Mouse (Mus musculus): ENCODE measurements around the gene Casp2. TPM values are rescaled to one million over a fixed set of nuclear protein-coding genes. Genes with fewer than 3 reads are reported as not detected.

Casp2 gene
- total RNA-seq, 2 experiments from 2014 or later = 29.7 to 35.5 TPM

- intact Hi-C loops (cut with DNase I) = loop anchor here (5.0 kb wide), 2 partner anchors 57 to 658 kb away; partner anchors contain the start of genes Ephb6 and Fam131b
Measured at GRCm38 (mm10) chr6:42265391-42266330, 876 bp downstream of the Casp2 start.

GRCm38 (mm10) chr6:42270817-42271216, 6.0 kb downstream of the Casp2 start:
- intact Hi-C loops (cut with DNase I) = no loop called here
- no peak for DNase-seq (ENCODE audit: extremely low spot score in 1 of 2, low spot score in 2 of 2)

More at GRCm38 (mm10) chr6:42265391-42266330, 876 bp downstream of the Casp2 start:
- no peak for DNase-seq (ENCODE audit: extremely low spot score in 1 of 2, low spot score in 2 of 2)

- DNase-seq (ENCODE audit: extremely low spot score in 1 of 2, low spot score in 2 of 2) = no peak
- intact Hi-C loops (cut with DNase I) = no loop called here
Measured at GRCm38 (mm10) chr6:42276151-42276550, 11.4 kb downstream of the Casp2 start.

GRCm38 (mm10) chr6:42282865-42283528, 18.2 kb downstream of the Casp2 start:
- no peak for DNase-seq (ENCODE audit: extremely low spot score in 1 of 2, low spot score in 2 of 2)
- intact Hi-C loops (cut with DNase I) = no loop called here

- DNase-seq (ENCODE audit: extremely low spot score in 1 of 2, low spot score in 2 of 2) = no peak
- intact Hi-C loops (cut with DNase I) = no loop called here
Measured at GRCm38 (mm10) chr6:42286448-42286847, 21.7 kb downstream of the Casp2 start, which contains the start of gene Clcn1. Clcn1 (plus strand) TSS chr6:42286685.

- no peak for DNase-seq (ENCODE audit: extremely low spot score in 1 of 2, low spot score in 2 of 2)
- intact Hi-C loops (cut with DNase I) = no loop called here
Measured at GRCm38 (mm10) chr6:42287562-42287961, 22.8 kb downstream of the Casp2 start.

- intact Hi-C loops (cut with DNase I) = no loop called here
- no peak for DNase-seq (ENCODE audit: extremely low spot score in 1 of 2, low spot score in 2 of 2)
Measured at GRCm38 (mm10) chr6:42293327-42293726, 28.5 kb downstream of the Casp2 start.

- no peak for DNase-seq (ENCODE audit: extremely low spot score in 1 of 2, low spot score in 2 of 2)
- intact Hi-C loops (cut with DNase I) = no loop called here
Measured at GRCm38 (mm10) chr6:42295549-42296094, 30.8 kb downstream of the Casp2 start.

- no peak for DNase-seq (ENCODE audit: extremely low spot score in 1 of 2, low spot score in 2 of 2)
Measured at GRCm38 (mm10) chr6:42299362-42299761, 34.6 kb downstream of the Casp2 start.

GRCm38 (mm10) chr6:42309816-42310378, 45.1 kb downstream of the Casp2 start:
- intact Hi-C loops (cut with DNase I) = no loop called here
- DNase-seq (ENCODE audit: extremely low spot score in 1 of 2, low spot score in 2 of 2) = no peak

More at GRCm38 (mm10) chr6:42299362-42299761, 34.6 kb downstream of the Casp2 start:
- intact Hi-C loops (cut with DNase I) = no loop called here

- intact Hi-C loops (cut with DNase I) = no loop called here
Measured at GRCm38 (mm10) chr6:42310427-42311053, 45.8 kb downstream of the Casp2 start.

GRCm38 (mm10) chr6:42318293-42318692, 53.5 kb downstream of the Casp2 start:
- no peak for DNase-seq (ENCODE audit: extremely low spot score in 1 of 2, low spot score in 2 of 2)
- intact Hi-C loops (cut with DNase I) = no loop called here

More at GRCm38 (mm10) chr6:42310427-42311053, 45.8 kb downstream of the Casp2 start:
- DNase-seq (ENCODE audit: extremely low spot score in 1 of 2, low spot score in 2 of 2) = no peak

- intact Hi-C loops (cut with DNase I) = loop anchor here (5.0 kb wide), 2 partner anchors 56 to 259 kb away; no protein-coding TSS in a partner anchor
- peak in 1 of 2 experiments; percentile 31 for DNase-seq (ENCODE audit: extremely low spot score in 1 of 2, low spot score in 2 of 2)
Measured at GRCm38 (mm10) chr6:42323371-42324066, 58.7 kb downstream of the Casp2 start.

- no peak for DNase-seq (ENCODE audit: extremely low spot score in 1 of 2, low spot score in 2 of 2)
- intact Hi-C loops (cut with DNase I) = loop anchor here (5.0 kb wide), 2 partner anchors 57 to 258 kb away; no protein-coding TSS in a partner anchor
Measured at GRCm38 (mm10) chr6:42324067-42324481, 59.3 kb downstream of the Casp2 start.

GRCm38 (mm10) chr6:42324482-42325267, 59.9 kb downstream of the Casp2 start, which contains the start of gene Fam131b:
Fam131b (minus strand) TSS chr6:42324643.
- peak; percentile 63 to 86 for DNase-seq (ENCODE audit: extremely low spot score in 1 of 2, low spot score in 2 of 2)
- intact Hi-C loops (cut with DNase I) = loop anchor here (5.0 kb wide), 2 partner anchors 57 to 258 kb away; no protein-coding TSS in a partner anchor

- peak; percentile 76 to 79 for DNase-seq (ENCODE audit: extremely low spot score in 1 of 2, low spot score in 2 of 2)
- intact Hi-C loops (cut with DNase I) = no loop called here
Measured at GRCm38 (mm10) chr6:42325268-42325609, 60.5 kb downstream of the Casp2 start.

- DNase-seq (ENCODE audit: extremely low spot score in 1 of 2, low spot score in 2 of 2) = no peak
- intact Hi-C loops (cut with DNase I) = no loop called here
Measured at GRCm38 (mm10) chr6:42326509-42326908, 61.7 kb downstream of the Casp2 start.

Data from left cerebral cortex, postnatal 10 days (tissue).